Mouse (Mus musculus) MEL (cell line): ENCODE results near the gene Izumo4.

Experiments used
- CHD1 ChIP-seq: IDR thresholded peaks from 2 replicates; pipeline ENCODE4 v1.6.1; 2012; ENCODE audit warnings: low read depth, mild to moderate bottlenecking, inconsistent platforms, low read length, improper control_type of control experiment
- CHD2 ChIP-seq: IDR thresholded peaks from 2 replicates; pipeline ENCODE4 v1.6.1; 2011; ENCODE audit warnings: low read length, improper control_type of control experiment
- CTCF ChIP-seq, 3 experiments: IDR thresholded peaks in 2 of 3; conservative IDR thresholded peaks in 1 of 3; 2 replicates each; pipeline ENCODE4 v1.5.1; 2011 to 2012; ENCODE audit warnings: low read length in 3 of 3, low read depth in 2 of 3, mild to moderate bottlenecking in 2 of 3, improper control_type of control experiment in 1 of 3, inconsistent platforms in 1 of 3, mixed read lengths in 1 of 3, moderate library complexity in 1 of 3; ENCODE audit not compliant: control insufficient read depth in 1 of 3, insufficient read depth in 1 of 3, poor library complexity in 1 of 3, severe bottlenecking in 1 of 3
- EP300 ChIP-seq, 2 experiments: IDR thresholded peaks; 2 replicates each; pipeline ENCODE4 v1.6.1; 2011; ENCODE audit warnings: improper control_type of control experiment in 2 of 2, low read length in 2 of 2, low read depth in 1 of 2, mild to moderate bottlenecking in 1 of 2
- GATA1 ChIP-seq: IDR thresholded peaks from 2 replicates; pipeline ENCODE4 v1.6.1; 2011; ENCODE audit warnings: low read depth, low read length, improper control_type of control experiment
- MAX ChIP-seq: IDR thresholded peaks from 2 replicates; pipeline ENCODE4 v1.6.1; 2011; ENCODE audit warnings: low read length, improper control_type of control experiment
- MYC ChIP-seq: IDR thresholded peaks from 2 replicates; pipeline ENCODE4 v1.6.1; 2011; ENCODE audit warnings: low read depth, mild to moderate bottlenecking, low read length, improper control_type of control experiment, moderate library complexity
- POLR2A ChIP-seq, 2 experiments: IDR thresholded peaks; 2 replicates each; pipeline ENCODE4 v1.6.1; 2011 to 2012; ENCODE audit warnings: low read length in 2 of 2, mild to moderate bottlenecking in 2 of 2, control low read depth in 1 of 2, improper control_type of control experiment in 1 of 2, low read depth in 1 of 2, moderate library complexity in 1 of 2; ENCODE audit not compliant: control insufficient read depth in 1 of 2, insufficient read depth in 1 of 2, poor library complexity in 1 of 2
- POLR2AphosphoS2 ChIP-seq: IDR thresholded peaks from 2 replicates; pipeline ENCODE4 v1.6.1; 2011; ENCODE audit warnings: low read length, improper control_type of control experiment
- SIN3A ChIP-seq: IDR thresholded peaks from 2 replicates; pipeline ENCODE4 v1.6.1; 2012; ENCODE audit warnings: low read length, improper control_type of control experiment, inconsistent platforms
- SMC3 ChIP-seq: IDR thresholded peaks from 2 replicates; pipeline ENCODE4 v1.6.1; 2011; ENCODE audit warnings: low read depth, low read length, improper control_type of control experiment
- TBP ChIP-seq: IDR thresholded peaks from 2 replicates; pipeline ENCODE4 v1.8.0; 2011; ENCODE audit warnings: low read depth, low read length, improper control_type of control experiment
- USF1 ChIP-seq: IDR thresholded peaks from 2 replicates; pipeline ENCODE4 v1.6.1; 2014; ENCODE audit warnings: low read depth, mild to moderate bottlenecking, inconsistent platforms, low read length, improper control_type of control experiment, moderate library complexity
- ZNF384 ChIP-seq: IDR thresholded peaks from 2 replicates; pipeline ENCODE4 v1.6.1; 2012; ENCODE audit warnings: low read depth, mild to moderate bottlenecking, inconsistent platforms, low read length, improper control_type of control experiment

DNA sequence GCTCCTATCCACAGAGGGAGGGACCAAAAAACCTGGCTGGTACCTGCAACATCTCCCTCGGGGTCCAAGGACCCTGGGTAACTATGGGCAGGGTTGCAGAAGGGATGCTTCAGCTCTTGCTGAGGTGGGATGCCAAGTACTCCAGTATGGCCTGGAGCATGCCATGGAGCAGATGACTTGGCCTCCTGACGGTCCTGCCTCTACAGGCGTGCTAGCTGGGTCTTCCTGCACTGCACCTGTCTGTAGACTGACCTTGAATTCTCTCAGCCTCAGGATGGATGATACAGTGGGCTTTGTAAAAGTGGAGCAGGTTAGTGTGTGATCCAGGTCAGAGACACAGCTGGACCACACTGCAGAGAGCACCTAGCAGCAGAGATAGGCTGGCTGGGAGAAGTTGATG, 3.5 kb downstream of the Izumo4 start:
- TF ChIP-seq GATA1 (no peak), MAX (no peak), CTCF (IDR thresholded peaks at IDR 0.05 in 2 of 3, conservative IDR thresholded peaks at IDR 0.05 in 1 of 3; ENCODE audit: control insufficient read depth in 1 of 3, insufficient read depth in 1 of 3, low read depth in 2 of 3, low read length in 3 of 3, poor library complexity in 1 of 3, severe bottlenecking in 1 of 3) (no peak), POLR2A (IDR thresholded peaks at IDR 0.05; ENCODE audit: control insufficient read depth in 1 of 2, insufficient read depth in 1 of 2, low read depth in 1 of 2, low read length in 2 of 2, poor library complexity in 1 of 2) (no peak), TBP (no peak), POLR2AphosphoS2 (no peak), EP300 (IDR thresholded peaks at IDR 0.05; ENCODE audit: low read depth in 1 of 2, low read length in 2 of 2) (no peak), CHD1 (no peak), SMC3 (no peak), CHD2 (no peak), ZNF384 (no peak), SIN3A (no peak), USF1 (no peak), MYC (no peak)
